Mouse (Mus musculus) right cerebral cortex, postnatal 14 days (tissue): Measurements from ENCODE around the gene Setd4.

Experiments used
- DNase-seq: peaks from one replicate; pipeline ENCODE4 v3.0.0; 2022

Setd4 gene

GRCm38 (mm10) chr16:93591450-93592430 is 12.1 kb downstream of the Setd4 start:
- no peak for DNase-seq

GRCm38 (mm10) chr16:93590915-93591314 is 12.9 kb downstream of the Setd4 start:
- DNase-seq = no peak

- no peak for DNase-seq
Observed at GRCm38 (mm10) chr16:93588281-93588680, 15.6 kb downstream of the Setd4 start.

- DNase-seq = no peak
Observed at GRCm38 (mm10) chr16:93586382-93586781, 17.5 kb downstream of the Setd4 start.

GRCm38 (mm10) chr16:93585703-93586205 is 18.1 kb downstream of the Setd4 start:
- no peak for DNase-seq

GRCm38 (mm10) chr16:93584976-93585702 is 18.7 kb downstream of the Setd4 start:
- no peak for DNase-seq

GRCm38 (mm10) chr16:93581125-93581524 is 22.7 kb downstream of the Setd4 start:
- DNase-seq = no peak

- no peak for DNase-seq
Observed at GRCm38 (mm10) chr16:93578346-93579005, 25.4 kb downstream of the Setd4 start.

- peak; percentile 88 for DNase-seq
Observed at GRCm38 (mm10) chr16:93576412-93577082, 27.3 kb downstream of the Setd4 start.

- no peak for DNase-seq
Observed at GRCm38 (mm10) chr16:93575574-93575973, 28.3 kb downstream of the Setd4 start.

GRCm38 (mm10) chr16:93574521-93575191 is 29.2 kb downstream of the Setd4 start:
- DNase-seq = no peak

GRCm38 (mm10) chr16:93573434-93573833 is 30.4 kb downstream of the Setd4 start:
- DNase-seq = no peak

- DNase-seq = no peak
Observed at GRCm38 (mm10) chr16:93572383-93572782, 31.5 kb downstream of the Setd4 start.

- no peak for DNase-seq
Observed at GRCm38 (mm10) chr16:93558499-93558898, 45.4 kb downstream of the Setd4 start.

- no peak for DNase-seq
Observed at GRCm38 (mm10) chr16:93557646-93558045, 46.2 kb downstream of the Setd4 start.

- DNase-seq = no peak
Observed at GRCm38 (mm10) chr16:93552686-93553513, 51.0 kb downstream of the Setd4 start.

- DNase-seq = no peak
Observed at GRCm38 (mm10) chr16:93549287-93549686, 54.6 kb downstream of the Setd4 start.

- no peak for DNase-seq
Observed at GRCm38 (mm10) chr16:93548045-93548444, 55.8 kb downstream of the Setd4 start.

GRCm38 (mm10) chr16:93547122-93547521 is 56.7 kb downstream of the Setd4 start:
- no peak for DNase-seq

GRCm38 (mm10) chr16:93546354-93546965 is 57.4 kb downstream of the Setd4 start:
- no peak for DNase-seq
